Mouse (Mus musculus): ENCODE measurements around the gene Copz1. TPM values are rescaled to one million over a fixed set of nuclear protein-coding genes. Genes with fewer than 3 reads are reported as not detected.
A peak's percentile ranks its signal among the peaks of the same experiment; 100 is the strongest.

Copz1 gene
- total and polyA plus RNA-seq, 3 experiments = 50.2 to 58.7 (median 55.2) TPM

DNA sequence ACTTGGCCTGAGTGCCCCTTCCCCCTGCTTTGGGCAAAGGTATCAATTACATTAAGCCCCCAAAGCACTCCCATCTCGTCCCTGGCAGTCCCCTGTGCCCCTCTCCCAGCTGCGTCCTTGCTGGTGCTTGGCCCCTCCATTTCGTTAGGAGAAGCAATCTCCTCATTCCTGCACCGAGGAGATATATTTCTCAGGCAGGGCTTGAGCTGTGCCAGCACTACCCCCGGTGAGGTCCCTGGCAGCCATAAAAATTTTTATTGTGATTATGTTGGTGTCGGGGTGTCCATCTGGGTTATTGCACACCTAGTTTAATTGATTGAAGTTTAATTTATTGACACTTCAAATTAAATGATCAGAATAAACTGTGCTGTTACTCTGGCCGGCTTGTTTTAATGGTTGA lies 5.4 kb downstream of the Copz1 start:
- Histone ChIP-seq H3K4me3 (no peak overlapping the region), H3K27me3 (ENCODE audit: control insufficient read depth, insufficient read depth, low read length) (no peaks in the 10 kb centered on the region), H3K27ac (no peak overlapping the region), H3K9ac (ENCODE audit: low read depth, low read length) (no peak overlapping the region), H3K4me1 (ENCODE audit: control insufficient read depth, insufficient read depth, low read length) (peaks cover 2% of the 10 kb centered on the region), H3K36me3 (ENCODE audit: control insufficient read depth, insufficient read depth, low read length) (peaks cover 3% of the 10 kb centered on the region), H3K79me2 (replicated peaks; ENCODE audit: control insufficient read depth, insufficient read depth, low read length) (peaks cover 12% of the 10 kb centered on the region)
- TF ChIP-seq EP300 (IDR thresholded peaks at IDR 0.05; ENCODE audit: insufficient read depth, low read depth, low read length) (no peak), POLR2A (IDR thresholded peaks at IDR 0.05; ENCODE audit: insufficient read depth, low read depth, low read length) (no peak)
- no peak for DNase-seq
- intact Hi-C loops (cut with DNase I) = no loop called here
- 73% methylated on average over 7 of the region's 7 CpGs for WGBS

DNA sequence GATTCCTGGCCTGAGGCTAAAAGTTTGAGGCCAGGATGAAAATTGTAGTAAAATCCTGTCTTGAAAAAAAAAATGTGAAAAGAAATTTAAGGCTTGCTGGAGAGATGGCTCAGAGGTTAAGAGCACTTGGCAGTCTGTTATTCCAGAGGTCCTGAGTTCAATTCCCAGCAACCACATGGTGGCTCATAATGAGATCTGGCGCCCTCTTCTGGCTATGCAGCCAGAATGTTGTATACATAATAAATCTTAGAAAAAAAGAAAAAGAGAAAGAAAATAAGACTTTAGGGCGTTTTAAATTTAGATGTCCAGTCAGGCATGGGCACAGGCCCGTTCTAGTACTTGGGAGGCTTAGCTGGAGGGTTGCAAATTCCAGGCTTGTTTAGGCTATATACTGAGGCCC lies 7.2 kb downstream of the Copz1 start:
- no peaks in the 10 kb centered on the region; the same call in 1 of the 2 replicates for H3K36me3 ChIP-seq (ENCODE audit: control insufficient read depth, insufficient read depth, low read length)
- H3K4me3 ChIP-seq = no peak overlapping the region
- H3K4me1 ChIP-seq (ENCODE audit: control insufficient read depth, insufficient read depth, low read length) = no peaks in the 10 kb centered on the region; the same call in 1 of the 2 replicates
- 69% methylated on average over 3 of the region's 3 CpGs for WGBS
- H3K27ac ChIP-seq = no peak overlapping the region
- peak; percentile 77 for TF ChIP-seq CTCF (IDR thresholded peaks at IDR 0.05)
- no peak for TF ChIP-seq POLR2A (IDR thresholded peaks at IDR 0.05; ENCODE audit: insufficient read depth, low read depth, low read length)
- no peak for DNase-seq
- H3K79me2 ChIP-seq (replicated peaks; ENCODE audit: control insufficient read depth, insufficient read depth, low read length) = peaks cover 14% of the 10 kb centered on the region
- intact Hi-C loops (cut with DNase I) = loop anchor here (2.0 kb wide), 1 partner anchor 29 kb away; no protein-coding TSS in a partner anchor
- no peaks in the 10 kb centered on the region for H3K27me3 ChIP-seq (ENCODE audit: control insufficient read depth, insufficient read depth, low read length)
- H3K9ac ChIP-seq (ENCODE audit: low read depth, low read length) = no peak overlapping the region

DNA sequence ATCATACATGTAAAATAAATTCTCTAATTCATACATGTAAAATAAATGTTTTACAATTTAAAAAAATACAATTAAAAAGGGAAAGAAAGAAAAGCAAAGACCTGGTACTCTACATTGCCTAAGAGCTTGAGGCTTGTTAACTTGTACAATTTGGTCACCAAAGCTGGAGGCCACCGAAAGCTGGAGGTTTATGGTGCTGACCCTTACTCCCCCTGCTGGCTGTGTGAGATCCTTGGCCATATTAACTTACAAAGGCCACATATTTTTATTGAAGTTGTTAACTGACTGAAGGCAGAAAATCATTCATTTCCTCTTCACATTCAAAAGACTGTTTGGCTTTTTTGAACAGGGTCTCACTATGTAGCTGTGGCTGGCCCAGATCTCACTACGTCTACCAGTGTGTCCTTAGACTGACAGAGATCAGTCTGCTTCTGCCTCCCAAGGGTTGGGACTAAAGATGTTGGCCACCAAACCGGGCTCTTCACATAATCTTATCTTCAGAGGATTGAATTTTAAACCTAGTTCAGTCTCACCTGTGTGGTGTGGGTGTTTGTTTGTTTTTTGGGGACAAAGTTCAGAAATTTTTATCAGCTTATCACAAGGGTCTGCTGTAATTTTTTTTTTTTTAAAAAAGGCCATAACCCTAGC lies 8.4 kb downstream of the Copz1 start:
- Histone ChIP-seq H3K4me3 (no peak overlapping the region), H3K27me3 (ENCODE audit: control insufficient read depth, insufficient read depth, low read length) (no peaks in the 10 kb centered on the region), H3K36me3 (ENCODE audit: control insufficient read depth, insufficient read depth, low read length) (peaks cover 5% of the 10 kb centered on the region), H3K4me1 (ENCODE audit: control insufficient read depth, insufficient read depth, low read length) (peaks cover 10% of the 10 kb centered on the region), H3K79me2 (replicated peaks; ENCODE audit: control insufficient read depth, insufficient read depth, low read length) (peaks cover 14% of the 10 kb centered on the region), H3K9ac (ENCODE audit: low read depth, low read length) (no peak overlapping the region), H3K27ac (no peak overlapping the region)
- WGBS = 56% methylated on average over 3 of the region's 3 CpGs
- DNase-seq = no peak
- TF ChIP-seq POLR2A (IDR thresholded peaks at IDR 0.05; ENCODE audit: insufficient read depth, low read depth, low read length) (no peak), CTCF (IDR thresholded peaks at IDR 0.05) (peak; percentile 75)
- intact Hi-C loops (cut with DNase I) = loop anchor here (2.0 kb wide), 1 partner anchor 30 kb away; no protein-coding TSS in a partner anchor

DNA sequence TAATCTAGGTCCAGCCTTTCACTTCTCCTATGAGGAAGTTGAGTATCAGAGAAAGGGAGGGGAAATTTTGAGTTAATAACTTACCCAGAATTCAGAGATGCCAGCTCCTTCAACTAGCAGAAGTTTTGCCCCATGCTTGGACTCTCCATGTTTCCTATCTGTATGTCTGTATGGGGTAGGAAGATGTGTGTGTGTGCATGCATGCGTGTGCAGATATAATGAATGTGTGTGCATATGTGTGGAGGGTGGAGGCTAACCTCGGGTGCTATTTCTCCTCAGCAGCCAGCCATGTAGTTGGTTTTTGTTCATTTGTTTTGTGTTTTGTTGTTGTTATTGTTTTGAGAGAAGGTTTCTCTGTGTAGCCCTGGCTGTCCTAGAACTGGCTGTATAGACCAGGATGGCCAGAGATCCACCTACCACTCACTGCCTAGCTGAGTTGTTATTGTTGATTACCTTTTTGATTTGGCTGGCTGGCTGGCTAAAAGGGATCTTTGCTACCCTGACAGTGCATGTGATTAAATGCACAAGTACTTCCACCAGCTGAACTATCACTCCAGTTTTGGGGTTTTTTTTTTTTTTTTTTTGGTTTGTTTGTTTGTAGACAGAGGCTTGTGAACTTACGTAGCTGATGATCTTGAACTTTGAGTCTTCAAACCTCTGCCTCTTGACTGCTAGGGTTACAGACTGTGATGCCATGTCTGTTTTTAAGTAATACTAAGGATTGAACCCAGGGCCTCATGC lies 9.1 kb downstream of the Copz1 start:
- DNase-seq = no peak
- 79% methylated on average over 3 of the region's 3 CpGs for WGBS
- Histone ChIP-seq H3K4me1 (ENCODE audit: control insufficient read depth, insufficient read depth, low read length) (peaks cover 13% of the 10 kb centered on the region), H3K4me3 (no peak overlapping the region), H3K27ac (no peak overlapping the region), H3K9ac (ENCODE audit: low read depth, low read length) (no peak overlapping the region), H3K27me3 (ENCODE audit: control insufficient read depth, insufficient read depth, low read length) (no peaks in the 10 kb centered on the region), H3K36me3 (ENCODE audit: control insufficient read depth, insufficient read depth, low read length) (peaks cover 8% of the 10 kb centered on the region), H3K79me2 (replicated peaks; ENCODE audit: control insufficient read depth, insufficient read depth, low read length) (peaks cover 14% of the 10 kb centered on the region)
- intact Hi-C loops (cut with DNase I) = loop anchor here (2.0 kb wide), 1 partner anchor 31 kb away; no protein-coding TSS in a partner anchor
- no peak for TF ChIP-seq POLR2A (IDR thresholded peaks at IDR 0.05; ENCODE audit: insufficient read depth, low read depth, low read length)
- TF ChIP-seq EP300 (IDR thresholded peaks at IDR 0.05; ENCODE audit: insufficient read depth, low read depth, low read length) = no peak
- no peak for TF ChIP-seq CTCF (IDR thresholded peaks at IDR 0.05)

DNA sequence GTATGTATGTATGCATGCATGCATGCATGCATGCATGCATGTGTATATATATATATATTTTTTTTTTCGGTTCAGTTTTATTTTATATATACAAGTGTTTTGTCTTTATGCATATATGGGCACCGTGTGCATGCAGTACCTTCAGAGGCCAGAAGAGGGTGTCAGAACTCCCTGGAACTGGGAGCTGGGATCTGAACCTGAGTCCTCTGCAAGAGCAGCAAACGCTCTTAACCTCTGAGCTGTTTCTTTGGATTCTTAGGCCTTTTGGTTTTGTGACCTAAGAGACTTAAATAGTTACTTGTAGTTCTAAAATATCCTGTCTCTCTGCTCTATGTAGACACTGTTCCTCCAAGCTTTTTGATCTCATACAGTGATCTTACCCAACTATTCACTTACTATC lies 11.6 kb downstream of the Copz1 start:
- DNase-seq = no peak
- 72% methylated on average over 3 of the region's 3 CpGs for WGBS
- Histone ChIP-seq H3K9ac (ENCODE audit: low read depth, low read length) (no peak overlapping the region), H3K27me3 (ENCODE audit: control insufficient read depth, insufficient read depth, low read length) (no peaks in the 10 kb centered on the region), H3K27ac (no peak overlapping the region), H3K36me3 (ENCODE audit: control insufficient read depth, insufficient read depth, low read length) (peaks cover 9% of the 10 kb centered on the region), H3K79me2 (replicated peaks; ENCODE audit: control insufficient read depth, insufficient read depth, low read length) (peaks cover 6% of the 10 kb centered on the region), H3K4me3 (no peak overlapping the region), H3K4me1 (ENCODE audit: control insufficient read depth, insufficient read depth, low read length) (peaks cover 13% of the 10 kb centered on the region)
- TF ChIP-seq POLR2A (IDR thresholded peaks at IDR 0.05; ENCODE audit: insufficient read depth, low read depth, low read length) (no peak), CTCF (IDR thresholded peaks at IDR 0.05) (peak; percentile 73), EP300 (IDR thresholded peaks at IDR 0.05; ENCODE audit: insufficient read depth, low read depth, low read length) (no peak)
- intact Hi-C loops (cut with DNase I) = loop anchor here (2.0 kb wide), 1 partner anchor 23 kb away; no protein-coding TSS in a partner anchor

DNA sequence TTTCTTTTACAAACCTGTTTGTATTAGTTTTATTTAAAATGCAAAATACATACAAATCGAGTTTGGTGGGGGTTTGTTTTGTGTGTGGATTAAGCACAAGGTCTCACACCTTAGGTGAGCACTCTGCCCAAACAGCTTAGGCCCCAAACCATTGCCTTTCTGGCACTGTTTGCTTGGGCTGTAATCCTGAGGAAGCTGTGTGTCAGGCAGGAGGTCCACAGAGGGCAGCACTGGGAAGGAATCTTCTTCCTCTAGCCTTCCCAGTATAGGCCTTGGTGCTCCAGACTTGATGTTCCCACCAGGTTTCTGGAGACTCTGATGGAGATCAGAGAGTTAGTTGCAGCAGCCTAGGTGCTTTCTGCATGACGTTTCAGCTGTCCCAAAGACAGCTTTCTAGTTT lies 12.1 kb downstream of the Copz1 start:
- 22% methylated on average over 2 of the region's 2 CpGs for WGBS
- DNase-seq = no peak
- Histone ChIP-seq H3K4me1 (ENCODE audit: control insufficient read depth, insufficient read depth, low read length) (peaks cover 13% of the 10 kb centered on the region), H3K36me3 (ENCODE audit: control insufficient read depth, insufficient read depth, low read length) (peaks cover 9% of the 10 kb centered on the region), H3K79me2 (replicated peaks; ENCODE audit: control insufficient read depth, insufficient read depth, low read length) (peaks cover 5% of the 10 kb centered on the region), H3K27ac (no peak overlapping the region; the same call in 1 of the 2 replicates), H3K9ac (ENCODE audit: low read depth, low read length) (no peak overlapping the region), H3K4me3 (no peak overlapping the region), H3K27me3 (ENCODE audit: control insufficient read depth, insufficient read depth, low read length) (no peaks in the 10 kb centered on the region)
- TF ChIP-seq POLR2A (IDR thresholded peaks at IDR 0.05; ENCODE audit: insufficient read depth, low read depth, low read length) (no peak), CTCF (IDR thresholded peaks at IDR 0.05) (peak; percentile 37), EP300 (IDR thresholded peaks at IDR 0.05; ENCODE audit: insufficient read depth, low read depth, low read length) (no peak)
- intact Hi-C loops (cut with DNase I) = loop anchor here (2.0 kb wide), 1 partner anchor 22 kb away; no protein-coding TSS in a partner anchor

Measured in heart, adult 2 months (tissue).